Mouse (Mus musculus): ENCODE measurements around the gene Fosb.

Fosb gene

DNA sequence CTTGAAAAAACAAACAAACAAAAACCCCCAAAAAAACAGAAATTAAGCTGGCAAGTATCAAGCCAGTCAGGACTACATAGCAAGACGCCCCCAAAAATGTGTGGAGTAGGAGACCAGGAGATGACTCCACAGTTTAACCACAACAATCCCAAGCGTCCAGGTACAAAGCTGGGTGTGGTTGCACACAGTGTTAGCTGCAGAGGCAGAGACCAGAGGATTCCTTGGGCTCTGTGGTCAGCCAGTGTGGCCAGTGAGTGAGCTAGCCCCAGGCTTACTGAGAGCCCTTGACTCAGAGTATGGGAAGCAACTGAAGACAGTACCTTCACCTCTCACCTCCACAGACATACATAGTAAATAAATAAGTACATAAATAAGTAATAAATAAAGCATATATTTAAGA is 22.1 kb upstream of the Fosb start:
- DNase-seq (ENCODE audit: low read depth, low spot score) = no peak

- DNase-seq (ENCODE audit: low read depth, low spot score) = no peak
These were observed 18.6 kb upstream of the Fosb start for GRCm38 (mm10) chr7:19328425-19328824.

GRCm38 (mm10) chr7:19327782-19328181 is 17.9 kb upstream of the Fosb start:
- no peak for DNase-seq (ENCODE audit: low read depth, low spot score)

DNA sequence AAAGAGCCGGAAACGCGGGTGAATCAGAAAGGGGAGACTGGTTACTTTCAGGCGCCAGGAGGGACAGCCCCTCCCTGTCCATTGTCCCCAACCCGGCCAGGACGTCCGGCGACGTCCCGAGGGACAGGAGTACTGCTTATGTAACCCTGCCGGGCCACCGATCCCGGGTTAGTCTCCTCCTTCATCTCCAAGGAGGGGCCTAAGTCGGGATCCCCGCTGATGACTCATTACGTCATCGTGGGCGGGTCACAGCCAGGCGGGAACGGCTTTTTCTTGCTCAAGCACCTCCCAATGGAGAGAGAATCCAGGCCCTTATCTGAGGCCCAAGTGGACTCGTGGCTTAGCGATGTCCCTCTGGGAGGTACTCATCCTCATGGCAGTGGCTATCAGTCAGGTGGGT is 17.3 kb upstream of the Fosb start:
- peak; percentile 80 for DNase-seq (ENCODE audit: low read depth, low spot score)

DNA sequence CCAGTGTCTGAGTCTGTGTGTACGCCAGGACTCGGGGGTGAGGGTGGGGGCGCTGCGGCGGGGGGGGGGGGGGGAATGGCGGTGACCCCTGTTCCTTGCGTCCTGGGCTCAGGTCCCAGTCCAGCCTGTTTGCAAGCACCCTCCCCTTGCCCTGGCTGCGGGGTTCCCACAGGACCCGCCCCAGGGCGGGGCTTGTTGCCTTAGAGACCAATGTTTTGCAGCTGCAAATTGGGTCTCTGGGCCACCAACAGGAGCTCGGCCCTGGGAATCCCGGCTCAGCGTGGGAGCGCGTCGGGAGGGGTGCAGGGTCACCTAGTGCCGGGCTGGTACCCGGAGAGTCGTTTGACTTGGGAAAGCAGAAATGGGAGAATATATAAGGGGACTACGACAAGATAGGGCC is 16.5 kb upstream of the Fosb start:
- peak; percentile 75 for DNase-seq (ENCODE audit: low read depth, low spot score)

- no peak for DNase-seq (ENCODE audit: low read depth, low spot score)
These were observed 15.7 kb upstream of the Fosb start for GRCm38 (mm10) chr7:19325262-19326199.

DNA sequence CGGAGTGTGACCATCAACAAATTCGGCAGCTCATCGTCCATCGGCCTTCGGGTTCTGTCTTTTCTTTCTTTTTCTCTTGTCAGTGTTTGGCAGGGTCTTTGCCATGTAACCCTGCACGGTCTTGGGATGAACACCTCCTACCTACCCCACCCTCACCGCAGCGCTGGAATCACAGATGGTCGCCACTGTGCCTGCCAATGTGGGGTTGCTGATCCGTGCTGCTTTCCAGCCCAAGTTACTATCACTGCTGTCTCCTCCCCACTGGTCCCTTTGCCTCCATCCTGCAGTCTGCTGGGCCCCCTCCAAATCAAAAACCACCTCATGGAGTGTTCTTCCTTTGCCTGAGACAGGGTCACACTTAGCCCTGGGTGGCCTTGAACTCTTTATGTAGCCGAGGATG is 14.4 kb upstream of the Fosb start:
- no peak for DNase-seq (ENCODE audit: low read depth, low spot score)

GRCm38 (mm10) chr7:19322489-19322888 is 12.6 kb upstream of the Fosb start:
- DNase-seq (ENCODE audit: low read depth, low spot score) = no peak

DNA sequence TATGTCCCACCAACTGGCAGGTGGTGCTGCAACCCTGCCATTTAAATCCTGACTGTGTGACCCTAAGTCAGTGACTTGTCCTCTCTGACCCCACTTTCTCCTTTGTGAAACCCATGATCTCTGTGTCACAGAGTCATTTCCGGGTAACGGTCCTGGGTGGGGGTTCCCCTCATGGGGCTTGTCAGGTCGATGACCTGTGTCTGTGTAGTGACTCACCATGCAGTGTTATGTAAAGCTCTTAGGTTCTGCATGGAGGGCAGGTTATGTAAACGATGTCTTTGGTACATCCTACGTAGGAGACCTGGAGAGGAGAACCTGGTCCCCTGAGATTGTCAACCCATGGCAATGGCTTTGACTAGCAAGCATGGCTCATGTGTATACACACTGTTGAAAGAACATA is 11.6 kb upstream of the Fosb start:
- DNase-seq (ENCODE audit: low read depth, low spot score) = no peak

DNA sequence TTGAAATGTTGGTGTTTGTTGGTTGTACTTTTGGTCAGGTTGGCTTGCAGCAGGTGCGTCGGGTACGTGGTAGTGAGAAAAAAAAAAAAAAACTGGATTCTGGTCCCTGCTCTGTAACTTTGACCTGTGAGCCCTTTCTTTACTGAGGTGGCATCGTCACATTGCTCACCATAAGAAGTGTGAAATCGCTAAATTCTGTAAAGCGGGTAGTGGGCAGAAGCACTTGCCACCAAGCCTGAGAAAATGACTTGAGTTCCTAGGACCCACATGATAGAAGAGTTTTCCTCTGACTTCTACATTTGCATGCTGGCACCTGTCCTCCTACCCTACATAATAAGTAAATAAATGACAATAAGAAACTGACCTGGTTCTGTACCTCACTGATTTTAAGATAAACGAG is 10.8 kb upstream of the Fosb start:
- DNase-seq (ENCODE audit: low read depth, low spot score) = no peak

- DNase-seq (ENCODE audit: low read depth, low spot score) = peak; percentile 96
These were observed 10.1 kb upstream of the Fosb start for GRCm38 (mm10) chr7:19319906-19320305.

- no peak for DNase-seq (ENCODE audit: low read depth, low spot score)
These were observed 9.6 kb upstream of the Fosb start for GRCm38 (mm10) chr7:19319458-19319857.

- no peak for DNase-seq (ENCODE audit: low read depth, low spot score)
These were observed 8.8 kb upstream of the Fosb start for GRCm38 (mm10) chr7:19318676-19319075.

DNA sequence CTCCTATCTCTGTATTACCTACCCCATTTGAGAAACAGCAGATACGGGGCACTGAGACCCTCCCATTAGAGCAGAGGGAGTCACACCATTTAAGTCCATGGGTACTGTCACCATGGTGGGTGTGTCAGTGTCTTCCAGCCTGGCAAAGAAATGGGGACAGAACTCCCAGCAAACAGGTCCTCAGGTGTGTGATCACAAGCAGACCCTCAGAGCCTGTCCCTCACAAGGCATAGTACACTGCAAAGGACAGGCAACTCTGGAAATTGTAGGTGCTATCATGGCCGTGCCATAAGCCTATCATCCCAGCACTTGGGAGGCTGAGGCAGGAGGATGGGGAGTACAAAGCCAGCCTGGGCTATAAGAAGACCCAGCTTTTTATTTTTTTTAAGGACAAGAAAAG is 8.3 kb upstream of the Fosb start:
- no peak for DNase-seq (ENCODE audit: low read depth, low spot score)

GRCm38 (mm10) chr7:19316451-19317161 is 6.8 kb upstream of the Fosb start:
- no peak for DNase-seq (ENCODE audit: low read depth, low spot score)

- no peak for DNase-seq (ENCODE audit: low read depth, low spot score)
These were observed 4.2 kb upstream of the Fosb start for GRCm38 (mm10) chr7:19314033-19314432.

DNA sequence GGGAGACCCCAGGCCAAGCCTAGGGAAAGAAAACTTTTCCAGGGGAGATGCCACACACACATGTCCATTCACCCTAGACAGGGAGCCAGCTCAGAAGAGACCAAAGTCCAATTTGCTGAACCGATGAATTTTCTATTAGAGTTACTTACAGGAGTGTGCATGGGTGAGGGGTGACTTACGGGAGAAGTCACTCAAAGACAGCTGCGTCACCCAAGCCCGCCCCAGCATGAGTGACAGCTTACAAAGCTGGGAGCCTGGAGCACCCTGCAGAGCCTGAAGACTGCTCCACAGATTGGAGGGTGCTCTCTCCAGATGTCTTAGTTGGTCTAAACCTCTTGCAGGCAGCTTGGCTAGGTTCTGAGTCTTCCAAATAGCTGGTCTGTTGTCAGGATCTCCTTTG is 2.1 kb upstream of the Fosb start:
- DNase-seq (ENCODE audit: low read depth, low spot score) = no peak

GRCm38 (mm10) chr7:19309278-19309883 is 470 bp downstream of the Fosb start:
- no peak for DNase-seq (ENCODE audit: low read depth, low spot score)

DNA sequence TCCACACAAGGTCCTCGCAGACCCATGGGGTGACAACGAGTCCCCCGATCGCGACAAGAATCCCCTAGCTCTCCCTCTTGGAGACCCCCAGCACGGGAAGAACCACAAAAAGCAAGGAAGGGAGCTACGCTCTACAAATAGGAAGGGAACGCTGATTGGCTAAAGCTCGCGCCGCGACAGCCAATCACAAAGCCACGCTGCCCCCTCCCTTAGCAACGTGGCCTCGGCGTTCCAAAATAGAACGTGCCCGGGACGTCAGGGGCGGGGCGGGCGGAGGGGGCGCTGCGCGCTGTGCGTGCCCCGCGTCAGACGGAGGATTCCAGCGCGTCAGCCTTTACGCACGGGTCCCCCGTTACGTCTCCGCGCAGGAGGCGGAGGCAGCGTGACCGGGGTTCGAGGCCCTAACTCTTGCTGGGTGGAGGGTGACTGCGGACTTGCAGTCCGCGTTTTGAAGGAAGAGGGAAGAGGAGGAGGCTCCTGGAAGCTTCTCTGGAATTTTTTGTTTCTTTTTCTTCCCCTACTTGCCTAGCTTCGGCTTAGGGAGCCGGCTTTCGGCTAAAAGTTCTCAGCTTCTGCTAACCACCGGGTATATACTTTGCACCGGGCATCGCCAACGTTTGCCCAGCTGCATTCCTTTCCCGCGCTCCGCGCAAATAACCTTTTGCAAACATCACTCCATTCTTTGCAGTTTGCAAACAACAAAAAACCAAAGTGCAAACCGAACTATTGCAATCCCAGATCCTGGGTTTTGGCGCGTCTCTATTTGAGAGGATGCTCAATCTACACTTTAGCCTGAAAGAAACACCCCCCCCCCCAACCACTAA is 1.2 kb downstream of the Fosb start:
- peak; percentile 91 for DNase-seq (ENCODE audit: low read depth, low spot score)

- DNase-seq (ENCODE audit: low read depth, low spot score) = no peak
These were observed 2.0 kb downstream of the Fosb start for GRCm38 (mm10) chr7:19307739-19308453.
